Mouse (Mus musculus) heart, postnatal 0 days (tissue): Measurements from ENCODE around the gene Pcyt1b. TPM values are rescaled to one million over a fixed set of nuclear protein-coding genes. Genes with fewer than 3 reads are reported as not detected.
A peak's percentile ranks its signal among the peaks of the same experiment; 100 is the strongest.

ENCODE experiments used
- ATAC-seq: fragments of 200-750 bp; cut with Nextera tagmentation; 2 replicates; pipeline ENCODE4 v1.8.0; 2017; ENCODE audit warnings: low read depth, moderate number of reproducible peaks, moderate library complexity; ENCODE audit not compliant: insufficient read depth
- DNase-seq: peaks from one replicate; pipeline ENCODE4 v3.0.0-alpha.2; 2016; ENCODE audit warnings: low spot score
- H3K27ac ChIP-seq: fragments of 300-500 bp; sonication (generic); 2 replicates; pipeline ENCODE4 v1.5.1; 2014; ENCODE audit warnings: low read depth, mild to moderate bottlenecking
- H3K27me3 ChIP-seq: fragments of 300-500 bp; sonication (generic); 2 replicates; pipeline ENCODE4 v1.6.1; 2014; ENCODE audit warnings: low read length, mixed read lengths; ENCODE audit not compliant: control insufficient read depth, insufficient read depth
- H3K36me3 ChIP-seq: fragments of 300-500 bp; sonication (generic); replicated peaks from 2 replicates; pipeline ENCODE4 v1.6.1; 2014; ENCODE audit warnings: low read length, mixed read lengths; ENCODE audit not compliant: control insufficient read depth, insufficient read depth
- H3K4me1 ChIP-seq: fragments of 300-500 bp; sonication (generic); 2 replicates; pipeline ENCODE4 v1.6.1; 2014; ENCODE audit warnings: antibody characterized with exemption; ENCODE audit not compliant: control insufficient read depth, insufficient read depth
- H3K4me2 ChIP-seq: fragments of 300-500 bp; sonication (generic); 2 replicates; pipeline ENCODE4 v1.6.1; 2014; ENCODE audit warnings: low read depth, mild to moderate bottlenecking, low read length, moderate library complexity
- H3K4me3 ChIP-seq: fragments of 300-500 bp; sonication (generic); 2 replicates; pipeline ENCODE4 v1.5.1; 2014; ENCODE audit warnings: low read depth, low read length
- H3K9ac ChIP-seq: fragments of 300-500 bp; sonication (generic); replicated peaks from 2 replicates; pipeline ENCODE4 v1.6.1; 2014; ENCODE audit warnings: low read depth, low read length, mixed read lengths
- H3K9me3 ChIP-seq: fragments of 300-500 bp; sonication (generic); replicated peaks from 2 replicates; pipeline ENCODE4 v1.6.1; 2016; ENCODE audit warnings: low read length; ENCODE audit not compliant: control insufficient read depth
- CTCF ChIP-seq: IDR thresholded peaks from 2 replicates; pipeline ENCODE4 v1.5.1; 2016; ENCODE audit warnings: antibody characterized with exemption, control low read depth, low read depth
- EP300 ChIP-seq: IDR thresholded peaks from 2 replicates; pipeline ENCODE4 v1.6.1; 2016; ENCODE audit warnings: antibody characterized with exemption, low read depth
- WGBS: fragments of 180-500 bp; shearing (Covaris S2); extraction: QIAGEN DNeasy Blood & Tissue Kit; methylation state at CpG from one replicate; pipeline ENCODE4 v1.1.7; 2014; 5-methylcytosine and 5-hydroxymethylcytosine counted together
- polyA plus RNA-seq: library from polyadenylated mRNA; unstranded; fragments of >200 nt; fragmentation: Nextera tagmentation; extraction: Ambion mirVana; gene quantifications from 2 replicates; pipeline ENCODE4 v1.2.1, GENCODE M21; 2015
- total RNA-seq: library from RNA; depleted of rRNA; stranded (reverse); fragments of >200 nt; gene quantifications from 2 replicates; pipeline ENCODE4 v1.2.3, GENCODE M21; 2014; ENCODE audit warnings: low replicate concordance

Pcyt1b gene
- total and polyA plus RNA-seq, 2 experiments from 2014 or later, result 0.23 to 0.25 TPM

GRCm38 (mm10) chrX:93732975-93733748 is 78.5 kb downstream of the Pcyt1b start:
- H3K36me3 ChIP-seq, result no peaks in the 10 kb centered on the region
- H3K4me1 ChIP-seq, result no peaks in the 10 kb centered on the region
- TF ChIP-seq CTCF, result no peak
- no peak for TF ChIP-seq EP300
- no peak overlapping the region for H3K4me3 ChIP-seq
- H3K4me2 ChIP-seq, result no peak overlapping the region
- no peak overlapping the region for H3K9ac ChIP-seq
- DNase-seq (no peak), ATAC-seq (no peak)
- no peak overlapping the region for H3K27ac ChIP-seq
- no peaks in the 10 kb centered on the region for H3K27me3 ChIP-seq
- no peaks in the 10 kb centered on the region for H3K9me3 ChIP-seq
- 43% methylated on average over 6 of the region's 6 CpGs for WGBS

GRCm38 (mm10) chrX:93749165-93749564 is 94.5 kb downstream of the Pcyt1b start:
- Histone ChIP-seq H3K4me1 (no peaks in the 10 kb centered on the region), H3K9ac (no peak overlapping the region), H3K27ac (no peak overlapping the region), H3K4me3 (no peak overlapping the region), H3K9me3 (no peaks in the 10 kb centered on the region), H3K4me2 (no peak overlapping the region), H3K27me3 (no peaks in the 10 kb centered on the region), H3K36me3 (no peaks in the 10 kb centered on the region)
- WGBS, result 79% methylated on average over 1 of the region's 1 CpGs
- DNase-seq (no peak), ATAC-seq (no peak)
- TF ChIP-seq CTCF (no peak), EP300 (no peak)

- Histone ChIP-seq H3K4me3 (no peak overlapping the region), H3K27me3 (no peaks in the 10 kb centered on the region), H3K9ac (no peak overlapping the region), H3K27ac (no peak overlapping the region), H3K4me1 (no peaks in the 10 kb centered on the region), H3K36me3 (no peaks in the 10 kb centered on the region), H3K9me3 (no peaks in the 10 kb centered on the region), H3K4me2 (no peak overlapping the region)
- no peak for TF ChIP-seq EP300
- TF ChIP-seq CTCF, result no peak
- WGBS, result 76% methylated on average over 6 of the region's 6 CpGs
- no peak for ATAC-seq
- DNase-seq, result no peak
Observed at GRCm38 (mm10) chrX:93750566-93750965, 95.9 kb downstream of the Pcyt1b start.

GRCm38 (mm10) chrX:93755210-93755842 is 100.7 kb downstream of the Pcyt1b start:
- Histone ChIP-seq H3K27ac (no peak overlapping the region), H3K9ac (no peak overlapping the region), H3K36me3 (no peaks in the 10 kb centered on the region), H3K4me1 (no peaks in the 10 kb centered on the region), H3K4me2 (no peak overlapping the region; the same call in 1 of the 2 replicates), H3K9me3 (no peaks in the 10 kb centered on the region), H3K27me3 (peaks cover 5% of the 10 kb centered on the region; the same call in 1 of the 2 replicates), H3K4me3 (no peak overlapping the region)
- ATAC-seq (peak; percentile 39; the same call in 1 of the 2 replicates), DNase-seq (peak; percentile 10)
- TF ChIP-seq EP300 (no peak), CTCF (no peak)
- 57% methylated on average over 11 of the region's 11 CpGs for WGBS

DNA sequence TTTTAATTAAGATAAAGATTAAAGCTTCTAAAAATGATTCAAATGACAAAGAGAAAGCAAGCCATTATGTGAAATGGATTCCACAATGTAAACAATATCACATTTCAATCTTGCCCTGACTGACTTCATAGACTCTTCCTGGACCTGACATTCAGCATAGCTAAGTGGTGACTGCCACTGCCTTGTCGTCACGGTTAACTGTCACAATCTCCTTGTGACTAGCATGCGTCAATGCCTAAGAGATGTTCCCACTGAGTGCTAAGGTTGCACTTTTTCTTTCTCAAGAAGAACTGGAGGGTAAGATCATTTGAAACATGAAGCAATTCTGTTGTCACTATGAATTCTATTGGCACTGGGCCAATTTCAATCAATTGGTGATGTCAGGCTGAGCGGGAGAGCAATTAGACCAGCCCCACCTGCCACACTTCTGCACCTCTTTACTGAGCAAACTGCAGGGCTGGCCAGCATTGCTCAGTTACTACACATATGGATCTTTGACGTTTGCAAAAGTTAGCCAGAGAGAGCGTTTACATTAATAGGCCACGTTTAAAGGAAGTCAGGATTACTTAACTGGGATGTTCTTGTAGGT is 102.3 kb downstream of the Pcyt1b start:
- Histone ChIP-seq H3K27ac (no peak overlapping the region), H3K4me2 (no peak overlapping the region), H3K9ac (no peak overlapping the region), H3K4me1 (no peaks in the 10 kb centered on the region), H3K9me3 (no peaks in the 10 kb centered on the region), H3K4me3 (no peak overlapping the region), H3K36me3 (no peaks in the 10 kb centered on the region), H3K27me3 (peaks cover 5% of the 10 kb centered on the region; the same call in 1 of the 2 replicates)
- no peak for ATAC-seq
- DNase-seq, result no peak
- TF ChIP-seq EP300 (no peak), CTCF (no peak)
- WGBS, result 62% methylated on average over 7 of the region's 7 CpGs
